Mouse (Mus musculus) left cerebral cortex, adult 2 months (tissue): ENCODE data around the gene Mitd1. TPM values are rescaled to one million over a fixed set of nuclear protein-coding genes. Genes with fewer than 3 reads are reported as not detected.

Source experiments
- DNase-seq, 2 experiments: peaks; one replicate each; pipeline ENCODE4 v3.0.0; 2021 to 2022; ENCODE audit warnings: low spot score in 2 of 2, mixed read lengths in 1 of 2; ENCODE audit errors: extremely low spot score in 1 of 2
- H3K27ac ChIP-seq: fragments of 200-600 bp; 2 replicates; pipeline ENCODE4 v1.8.1; 2022
- H3K4me3 ChIP-seq: fragments of 200-600 bp; 2 replicates; pipeline ENCODE4 v1.8.1; 2022
- CTCF ChIP-seq: fragments of 200-600 bp; IDR thresholded peaks from 2 replicates; pipeline ENCODE4 v1.8.1; 2022; ENCODE audit warnings: antibody characterized with exemption, mild to moderate bottlenecking, moderate library complexity
- intact Hi-C: fragments of 180-260 bp; cut with DNase I; formaldehyde crosslinking; loops from one replicate; pipeline ENCODE4 v1.15.1; 2025
- total RNA-seq, 2 experiments: library from RNA; stranded (reverse); gene quantifications; 2 replicates each; pipeline ENCODE4 v1.2.3; 2021

Gene Mitd1
- total RNA-seq, 2 experiments from 2014 or later = 10.6 to 10.9 TPM

- peak; percentile 68 for TF ChIP-seq CTCF
- intact Hi-C loops = loop anchor here (5.0 kb wide), 1 partner anchor 190 kb away; no protein-coding TSS in a partner anchor
- Histone ChIP-seq H3K27ac (no peak overlapping the region), H3K4me3 (no peak overlapping the region)
- peak in 1 of 2 experiments; percentile 31 for DNase-seq
Observed at GRCm38 (mm10) chr1:37867056-37867455, 23.2 kb downstream of the Mitd1 start.

GRCm38 (mm10) chr1:37866286-37866685 is 23.9 kb downstream of the Mitd1 start, which contains the start of gene Tsga10:
TSS of gene Tsga10 (minus strand) at chr1:37866429.
- Histone ChIP-seq H3K27ac (peak within 1 kb of the TSS; percentile 96), H3K4me3 (peak within 1 kb of the TSS; percentile 80)
- no peak for DNase-seq
- no peak for TF ChIP-seq CTCF
- intact Hi-C loops = loop anchor here (5.0 kb wide), 1 partner anchor 189 kb away; no protein-coding TSS in a partner anchor

- peak overlapping the region; percentile 96 for H3K27ac ChIP-seq
- H3K4me3 ChIP-seq = peak overlapping the region; percentile 80
- intact Hi-C loops = loop anchor here (1.0 to 5.0 kb wide), 4 partner anchors 25 to 188 kb away; partner anchors contain the start of genes Mitd1 and Mrpl30
- DNase-seq = no peak
- no peak for TF ChIP-seq CTCF
Observed at GRCm38 (mm10) chr1:37865401-37866215, 24.6 kb downstream of the Mitd1 start.

GRCm38 (mm10) chr1:37864511-37865400 is 25.5 kb downstream of the Mitd1 start:
- peak overlapping the region; percentile 80 for H3K4me3 ChIP-seq
- DNase-seq = peak; percentile 100
- H3K27ac ChIP-seq = peak overlapping the region; percentile 96
- intact Hi-C loops = loop anchor here (1.0 to 5.0 kb wide), 4 partner anchors 26 to 187 kb away; partner anchors contain the start of genes Mitd1 and Mrpl30
- peak; percentile 44 for TF ChIP-seq CTCF

GRCm38 (mm10) chr1:37850696-37851095 is 39.5 kb downstream of the Mitd1 start:
- Histone ChIP-seq H3K4me3 (no peak overlapping the region), H3K27ac (no peak overlapping the region)
- intact Hi-C loops = no loop called here
- TF ChIP-seq CTCF = no peak
- DNase-seq = no peak

- intact Hi-C loops = no loop called here
- no peak overlapping the region for H3K27ac ChIP-seq
- TF ChIP-seq CTCF = no peak
- no peak for DNase-seq
- H3K4me3 ChIP-seq = no peak overlapping the region
Observed at GRCm38 (mm10) chr1:37846878-37847277, 43.3 kb downstream of the Mitd1 start.

- TF ChIP-seq CTCF = no peak
- Histone ChIP-seq H3K4me3 (no peak overlapping the region), H3K27ac (no peak overlapping the region)
- intact Hi-C loops = no loop called here
- no peak for DNase-seq
Observed at GRCm38 (mm10) chr1:37831681-37832080, 58.5 kb downstream of the Mitd1 start.

Other genes starting within 250 kb of the Mitd1 start
- gene 2010300C02Rik, start 170.3 kb downstream of the Mitd1 start, total RNA-seq = 100 to 1,000 TPM; 282 to 283 TPM
- 10 to 100 TPM; 20.0 to 24.0 TPM for gene Tsga10, start 24.0 kb downstream of the Mitd1 start, total RNA-seq
- gene Lipt1, start 18.7 kb downstream of the Mitd1 start, total RNA-seq = 10 to 100 TPM in 1 of 2 experiments, 1 to 10 TPM in 1; 9.5 to 10.9 TPM
- gene Mrpl30, start 66 bp upstream of the Mitd1 start, total RNA-seq = 100 to 1,000 TPM; 139 to 148 TPM
- gene Lyg2, start 26.1 kb upstream of the Mitd1 start, total RNA-seq = not detected
- not detected for gene Lyg1, start 67.3 kb upstream of the Mitd1 start, total RNA-seq
- gene Txndc9, start 107.5 kb upstream of the Mitd1 start, total RNA-seq = 10 to 100 TPM; 52.7 to 65.9 TPM
- 10 to 100 TPM; 37.6 to 46.2 TPM for gene Eif5b, start 107.6 kb upstream of the Mitd1 start, total RNA-seq
- gene Rev1, start 239.4 kb upstream of the Mitd1 start, total RNA-seq = 10 to 100 TPM; 40.0 to 46.1 TPM